Mouse (Mus musculus) limb, embryonic 15.5 days (tissue): ENCODE results near the gene 2810006K23Rik. TPM values are rescaled to one million over a fixed set of nuclear protein-coding genes. Genes with fewer than 3 reads are reported as not detected.

Experiments used
- ATAC-seq: fragments of 200-750 bp; cut with Nextera tagmentation; 2 replicates; pipeline ENCODE4 v1.8.0; 2017; ENCODE audit warnings: low read depth, moderate TSS enrichment; ENCODE audit not compliant: insufficient number of reproducible peaks, low FRiP score, low TSS enrichment
- H3K27ac ChIP-seq: fragments of 300-500 bp; sonication (generic); 2 replicates; pipeline ENCODE4 v1.5.1; 2015; ENCODE audit warnings: moderate library complexity, mild to moderate bottlenecking, inconsistent platforms
- H3K27me3 ChIP-seq: fragments of 300-500 bp; sonication (generic); 2 replicates; pipeline ENCODE4 v1.6.1; 2015; ENCODE audit warnings: inconsistent platforms
- H3K36me3 ChIP-seq: fragments of 300-500 bp; sonication (generic); 2 replicates; pipeline ENCODE4 v1.6.1; 2015; ENCODE audit warnings: inconsistent platforms
- H3K4me1 ChIP-seq: fragments of 300-500 bp; sonication (generic); 2 replicates; pipeline ENCODE4 v1.6.1; 2015; ENCODE audit warnings: inconsistent platforms
- H3K4me2 ChIP-seq: fragments of 300-500 bp; sonication (generic); 2 replicates; pipeline ENCODE4 v1.6.1; 2015; ENCODE audit warnings: mild to moderate bottlenecking, inconsistent platforms
- H3K4me3 ChIP-seq: fragments of 300-500 bp; sonication (generic); 2 replicates; pipeline ENCODE4 v1.5.1; 2015; ENCODE audit warnings: mild to moderate bottlenecking, inconsistent platforms
- H3K9ac ChIP-seq: fragments of 300-500 bp; sonication (generic); 2 replicates; pipeline ENCODE4 v1.6.1; 2015; ENCODE audit warnings: inconsistent platforms
- H3K9me3 ChIP-seq: fragments of 300-500 bp; sonication (generic); 2 replicates; pipeline ENCODE4 v1.6.1; 2016; ENCODE audit warnings: inconsistent platforms
- WGBS: fragments of 180-500 bp; shearing (Covaris S2); methylation state at CpG from one replicate; pipeline ENCODE4 v1.1.7; 2015; 5-methylcytosine and 5-hydroxymethylcytosine counted together
- polyA plus RNA-seq: library from polyadenylated mRNA; unstranded; fragments of >200 nt; fragmentation: Nextera tagmentation; extraction: Ambion mirVana; gene quantifications from 2 replicates; pipeline ENCODE4 v1.2.1, GENCODE M21; 2015

Gene 2810006K23Rik
- polyA plus RNA-seq, 1 experiment from 2014 or later = 15.2 TPM

DNA sequence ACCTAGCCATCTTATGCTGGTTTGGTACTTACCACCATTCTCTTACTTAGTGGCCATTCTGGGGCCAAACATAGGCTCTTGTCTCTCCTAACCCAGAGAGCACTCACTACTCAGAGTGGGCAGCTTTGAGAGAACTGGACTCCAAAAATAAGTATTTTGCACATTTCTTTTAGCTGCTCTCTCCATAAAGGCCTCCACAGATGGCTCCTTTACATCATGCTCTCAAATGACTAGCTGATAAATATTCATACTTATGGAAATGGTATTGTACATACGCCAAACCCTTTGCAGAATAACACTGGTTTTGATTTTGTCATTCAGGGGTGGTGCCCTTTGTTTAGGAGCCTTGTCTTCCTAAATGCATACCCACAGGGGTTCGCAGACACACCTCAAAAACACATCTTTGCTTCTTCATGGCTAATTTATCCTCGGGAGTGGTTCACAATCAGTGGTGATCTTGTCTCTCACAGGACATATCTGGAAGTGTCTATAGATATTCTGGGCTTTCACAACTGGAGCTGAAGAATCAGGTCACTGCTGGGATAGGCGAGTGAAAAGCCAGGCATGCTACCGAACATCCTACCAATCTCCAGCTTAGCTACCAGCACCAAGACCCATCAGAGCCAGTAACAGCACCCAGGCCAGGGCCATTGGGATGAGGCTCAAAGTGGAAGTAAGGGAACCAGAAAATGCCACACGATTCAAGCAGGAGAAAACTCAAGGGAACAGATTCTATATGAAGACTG lies 36.5 kb downstream of the 2810006K23Rik start:
- Histone ChIP-seq H3K9ac (no peak overlapping the region), H3K4me2 (no peak overlapping the region), H3K9me3 (no peaks in the 10 kb centered on the region), H3K4me1 (no peaks in the 10 kb centered on the region), H3K27me3 (no peaks in the 10 kb centered on the region), H3K27ac (no peak overlapping the region), H3K4me3 (no peak overlapping the region), H3K36me3 (peaks cover 17% of the 10 kb centered on the region)
- WGBS = 87% methylated on average over 6 of the region's 6 CpGs
- ATAC-seq = no peak

DNA sequence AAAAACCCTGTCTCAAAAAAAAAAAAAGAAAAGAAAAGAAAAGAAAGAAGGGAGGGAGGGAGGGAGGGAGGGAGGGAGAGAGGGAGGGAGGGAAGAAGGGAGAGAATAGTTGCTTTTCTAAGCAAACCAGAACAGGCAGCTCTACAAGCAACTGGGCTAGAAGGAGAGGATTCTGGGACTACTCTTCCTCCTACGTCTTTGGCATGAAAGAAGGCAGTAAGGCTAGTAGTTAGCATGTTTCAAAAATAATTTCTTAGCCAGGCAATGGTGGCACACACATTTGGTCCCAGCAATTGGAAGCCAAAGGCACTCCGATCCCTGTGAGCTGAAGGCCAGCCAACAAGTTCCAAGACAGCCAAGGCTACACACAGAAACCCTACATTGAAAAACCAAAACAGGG lies 37.9 kb downstream of the 2810006K23Rik start:
- H3K27ac ChIP-seq = no peak overlapping the region
- no peaks in the 10 kb centered on the region for H3K4me1 ChIP-seq
- no peak for ATAC-seq
- no peaks in the 10 kb centered on the region for H3K9me3 ChIP-seq
- H3K36me3 ChIP-seq = peaks cover 29% of the 10 kb centered on the region
- H3K9ac ChIP-seq = no peak overlapping the region
- H3K27me3 ChIP-seq = no peaks in the 10 kb centered on the region
- no peak overlapping the region for H3K4me3 ChIP-seq
- WGBS = 91% methylated on average over 2 of the region's 2 CpGs
- no peak overlapping the region for H3K4me2 ChIP-seq

DNA sequence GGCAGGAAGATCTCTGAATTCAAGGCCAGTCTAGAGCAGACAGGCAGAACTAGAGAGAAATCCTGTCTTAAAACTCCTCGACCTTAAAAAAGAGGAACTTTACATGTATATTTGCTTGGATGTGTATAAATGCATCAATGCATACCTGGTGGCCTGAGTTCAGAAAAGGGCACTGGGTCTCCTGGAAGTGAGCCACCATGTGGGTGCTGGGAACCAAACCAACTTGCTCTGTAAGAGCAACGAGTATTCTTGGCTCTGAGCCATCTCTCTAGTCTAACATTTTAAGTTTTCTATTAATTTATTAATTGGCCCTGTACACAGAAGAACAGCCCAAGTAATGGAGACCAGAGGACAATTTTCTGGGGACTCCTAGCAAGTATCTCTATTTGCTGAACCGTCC lies 38.8 kb downstream of the 2810006K23Rik start:
- no peak overlapping the region for H3K4me2 ChIP-seq
- peaks cover 39% of the 10 kb centered on the region for H3K36me3 ChIP-seq
- H3K27ac ChIP-seq = no peak overlapping the region
- H3K9ac ChIP-seq = no peak overlapping the region
- no peaks in the 10 kb centered on the region for H3K27me3 ChIP-seq
- WGBS = 69% methylated on average over 3 of the region's 3 CpGs
- ATAC-seq = no peak
- no peak overlapping the region for H3K4me3 ChIP-seq
- H3K4me1 ChIP-seq = no peaks in the 10 kb centered on the region
- H3K9me3 ChIP-seq = no peaks in the 10 kb centered on the region

DNA sequence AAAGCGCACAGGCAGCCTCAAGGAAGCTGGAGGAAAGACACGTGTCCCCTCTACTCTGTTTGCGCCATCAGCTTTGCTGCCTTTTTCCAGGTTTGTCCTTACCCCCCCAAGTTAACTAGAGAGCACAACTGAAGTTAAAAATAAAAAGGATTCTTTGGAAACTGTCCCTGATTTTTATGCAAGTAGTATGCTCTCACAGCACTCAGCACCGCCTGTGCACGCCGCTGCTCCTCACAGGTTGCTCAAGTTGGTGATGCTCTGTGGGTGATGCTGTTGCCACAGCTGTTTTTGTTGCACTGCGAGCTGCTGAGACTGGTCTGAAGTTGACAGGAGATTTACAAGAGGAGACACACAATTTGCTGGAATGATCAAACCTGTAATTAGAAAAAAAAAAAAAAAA lies 46.4 kb downstream of the 2810006K23Rik start:
- ATAC-seq = no peak
- H3K27ac ChIP-seq = no peak overlapping the region
- no peak overlapping the region for H3K4me3 ChIP-seq
- no peaks in the 10 kb centered on the region for H3K4me1 ChIP-seq
- peaks cover 85% of the 10 kb centered on the region for H3K36me3 ChIP-seq
- H3K27me3 ChIP-seq = no peaks in the 10 kb centered on the region
- WGBS = 89% methylated on average over 7 of the region's 7 CpGs
- H3K9me3 ChIP-seq = no peaks in the 10 kb centered on the region
- no peak overlapping the region for H3K4me2 ChIP-seq
- H3K9ac ChIP-seq = no peak overlapping the region

DNA sequence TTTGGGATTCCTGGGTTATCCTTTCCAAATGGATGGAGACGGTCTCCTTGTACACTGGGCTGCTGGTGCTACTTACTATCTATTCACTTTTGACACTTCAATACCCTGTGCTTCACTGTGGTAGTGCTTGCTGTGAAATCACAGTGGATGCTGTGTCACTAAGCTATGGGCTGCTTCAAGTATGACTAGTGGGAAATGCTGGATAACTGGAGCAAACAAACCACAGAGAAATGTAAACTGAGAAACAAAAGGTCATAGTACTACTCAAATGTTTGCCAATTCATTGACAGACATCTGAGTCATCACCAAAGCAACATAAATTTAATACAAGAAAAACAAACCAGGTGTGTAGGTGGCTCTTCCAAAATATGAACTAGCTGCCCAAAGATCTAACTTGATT lies 48.5 kb downstream of the 2810006K23Rik start:
- Histone ChIP-seq H3K9ac (no peak overlapping the region), H3K4me1 (no peaks in the 10 kb centered on the region), H3K27ac (no peak overlapping the region), H3K4me3 (no peak overlapping the region), H3K36me3 (peaks cover 84% of the 10 kb centered on the region), H3K4me2 (no peak overlapping the region), H3K27me3 (no peaks in the 10 kb centered on the region), H3K9me3 (no peaks in the 10 kb centered on the region)
- 98% methylated on average over 1 of the region's 1 CpGs for WGBS
- no peak for ATAC-seq

DNA sequence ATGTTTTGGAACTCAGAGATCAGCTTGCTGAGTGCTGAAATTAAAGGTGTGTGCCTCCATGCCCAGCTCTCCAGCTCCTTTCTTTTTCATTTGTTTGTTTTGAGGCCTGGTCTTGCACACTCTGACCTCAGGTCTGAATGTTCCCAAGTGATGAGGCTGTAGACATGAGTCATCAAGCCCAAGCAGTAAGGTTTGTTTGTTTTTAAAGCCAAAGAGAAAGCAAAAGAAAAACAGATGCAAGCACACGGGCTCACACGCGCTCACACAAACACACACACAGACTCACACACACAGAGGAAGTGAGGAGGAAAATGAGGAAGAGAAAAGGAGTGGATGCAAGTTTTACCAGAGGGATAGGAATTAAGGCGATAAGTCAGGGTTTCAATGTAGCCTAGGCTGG lies 49.3 kb downstream of the 2810006K23Rik start:
- no peak overlapping the region for H3K4me2 ChIP-seq
- ATAC-seq = no peak
- H3K9me3 ChIP-seq = no peaks in the 10 kb centered on the region
- H3K27me3 ChIP-seq = no peaks in the 10 kb centered on the region
- H3K27ac ChIP-seq = no peak overlapping the region
- H3K9ac ChIP-seq = no peak overlapping the region
- H3K4me1 ChIP-seq = no peaks in the 10 kb centered on the region
- WGBS = 93% methylated on average over 4 of the region's 4 CpGs
- H3K36me3 ChIP-seq = peaks cover 84% of the 10 kb centered on the region
- no peak overlapping the region for H3K4me3 ChIP-seq

DNA sequence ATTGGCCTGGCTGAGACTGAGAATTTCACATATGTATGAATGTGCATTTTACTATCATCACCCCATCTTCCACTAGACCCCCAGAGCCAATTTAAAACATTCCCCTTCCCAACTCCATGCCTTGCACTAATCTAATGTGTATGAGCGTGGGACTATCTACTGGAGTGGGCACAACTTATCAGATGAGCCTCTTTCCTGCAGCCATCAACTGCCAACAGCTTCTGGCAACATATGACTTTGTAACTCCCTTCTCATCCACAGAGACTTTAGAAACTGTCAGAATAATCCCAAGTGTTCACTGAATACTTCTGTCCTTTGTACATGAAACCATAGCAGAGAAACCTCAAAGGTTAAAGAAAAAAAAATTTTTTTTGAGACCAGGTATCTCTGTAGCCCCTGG lies 52.2 kb downstream of the 2810006K23Rik start:
- H3K27ac ChIP-seq = no peak overlapping the region
- H3K4me2 ChIP-seq = no peak overlapping the region
- no peaks in the 10 kb centered on the region for H3K4me1 ChIP-seq
- H3K4me3 ChIP-seq = no peak overlapping the region
- no peak for ATAC-seq
- H3K9me3 ChIP-seq = no peaks in the 10 kb centered on the region
- peaks cover 85% of the 10 kb centered on the region for H3K36me3 ChIP-seq
- H3K27me3 ChIP-seq = no peaks in the 10 kb centered on the region
- H3K9ac ChIP-seq = no peak overlapping the region
- 86% methylated on average over 1 of the region's 1 CpGs for WGBS

DNA sequence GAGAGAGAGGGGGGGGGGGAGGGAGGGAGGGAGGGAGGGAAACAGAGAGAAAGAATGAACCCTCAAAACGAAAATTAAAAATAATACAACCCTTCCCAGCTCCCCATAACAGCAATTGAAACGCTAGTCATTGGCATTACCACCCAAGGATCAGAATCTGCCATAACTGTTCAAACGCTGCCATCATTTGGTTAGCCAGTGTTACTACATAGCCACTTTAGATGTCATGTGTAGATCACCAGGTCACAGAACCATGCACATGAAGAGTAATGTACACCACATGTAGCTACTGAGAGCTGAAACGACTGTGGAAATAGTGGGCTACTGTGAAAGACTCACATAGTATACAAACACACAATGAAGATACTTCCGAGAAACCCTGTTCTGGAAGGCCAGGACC lies 60.0 kb downstream of the 2810006K23Rik start:
- no peaks in the 10 kb centered on the region for H3K4me1 ChIP-seq
- H3K4me2 ChIP-seq = no peak overlapping the region
- no peak overlapping the region for H3K9ac ChIP-seq
- WGBS = 68% methylated on average over 5 of the region's 5 CpGs
- no peaks in the 10 kb centered on the region for H3K9me3 ChIP-seq
- H3K4me3 ChIP-seq = no peak overlapping the region
- H3K27ac ChIP-seq = no peak overlapping the region
- ATAC-seq = no peak
- H3K36me3 ChIP-seq = peaks cover 85% of the 10 kb centered on the region
- no peaks in the 10 kb centered on the region for H3K27me3 ChIP-seq

Other genes starting within 250 kb of the 2810006K23Rik start
- gene Abcb9, start 232.3 kb upstream of the 2810006K23Rik start, polyA plus RNA-seq = 2.9 and 3.1 TPM in 2 replicates
- gene Ogfod2, start 215.8 kb upstream of the 2810006K23Rik start, polyA plus RNA-seq = 24.8 and 26.4 TPM in 2 replicates
- 93.1 and 97.2 TPM in 2 replicates for gene Arl6ip4, start 212.0 kb upstream of the 2810006K23Rik start, polyA plus RNA-seq
- 4.8 and 5.2 TPM in 2 replicates for gene Pitpnm2, start 78.3 kb upstream of the 2810006K23Rik start, polyA plus RNA-seq
- 6.7 and 8.2 TPM in 2 replicates for gene Mphosph9, start 117 bp upstream of the 2810006K23Rik start, polyA plus RNA-seq
- 37.7 and 49.2 TPM in 2 replicates for gene Cdk2ap1, start 35.0 kb downstream of the 2810006K23Rik start, polyA plus RNA-seq
- gene Sbno1, start 97.9 kb downstream of the 2810006K23Rik start, polyA plus RNA-seq = 70.7 and 71.9 TPM in 2 replicates
- gene Kmt5a, start 111.8 kb downstream of the 2810006K23Rik start, polyA plus RNA-seq = 56.3 and 64.5 TPM in 2 replicates
- gene Rilpl2, start 150.3 kb downstream of the 2810006K23Rik start, polyA plus RNA-seq = 33.6 and 36.1 TPM in 2 replicates
- gene Snrnp35, start 155.0 kb downstream of the 2810006K23Rik start, polyA plus RNA-seq = 23.6 and 25.1 TPM in 2 replicates
- gene Rilpl1, start 203.3 kb downstream of the 2810006K23Rik start, polyA plus RNA-seq = 23.7 and 25.2 TPM in 2 replicates
- 659 and 666 TPM in 2 replicates for gene Tmed2, start 212.6 kb downstream of the 2810006K23Rik start, polyA plus RNA-seq
- gene Ddx55, start 224.8 kb downstream of the 2810006K23Rik start, polyA plus RNA-seq = 14.1 and 15.7 TPM in 2 replicates